Mouse (Mus musculus) liver, embryonic 13.5 days (tissue): ENCODE measurements around the gene Noxo1. TPM values are rescaled to one million over a fixed set of nuclear protein-coding genes. Genes with fewer than 3 reads are reported as not detected.
A peak's percentile ranks its signal among the peaks of the same experiment; 100 is the strongest.

Experiments used
- ATAC-seq: fragments of 200-750 bp; cut with Nextera tagmentation; 2 replicates; pipeline ENCODE4 v1.8.0; 2017; ENCODE audit warnings: low read depth, mild to moderate bottlenecking, moderate number of reproducible peaks, moderate library complexity
- DNase-seq: peaks from one replicate; pipeline ENCODE4 v3.0.0; 2022
- H3K27ac ChIP-seq: fragments of 300-500 bp; sonication (generic); 2 replicates; pipeline ENCODE4 v1.5.1; 2015; ENCODE audit warnings: moderate library complexity, mild to moderate bottlenecking, inconsistent platforms
- H3K27me3 ChIP-seq: fragments of 300-500 bp; sonication (generic); 2 replicates; pipeline ENCODE4 v1.6.1; 2015; ENCODE audit warnings: mild to moderate bottlenecking, inconsistent platforms
- H3K36me3 ChIP-seq: fragments of 300-500 bp; sonication (generic); 2 replicates; pipeline ENCODE4 v1.6.1; 2015; ENCODE audit warnings: mild to moderate bottlenecking, inconsistent platforms
- H3K4me1 ChIP-seq: fragments of 300-500 bp; sonication (generic); replicated peaks from 2 replicates; pipeline ENCODE4 v1.6.1; 2015; ENCODE audit warnings: inconsistent platforms
- H3K4me2 ChIP-seq: fragments of 300-500 bp; sonication (generic); 2 replicates; pipeline ENCODE4 v1.6.1; 2015; ENCODE audit warnings: inconsistent platforms, mild to moderate bottlenecking, moderate library complexity
- H3K4me3 ChIP-seq: fragments of 300-500 bp; sonication (generic); replicated peaks from 2 replicates; pipeline ENCODE4 v1.5.1; 2015; ENCODE audit warnings: mild to moderate bottlenecking, inconsistent platforms
- H3K9ac ChIP-seq: fragments of 300-500 bp; sonication (generic); 2 replicates; pipeline ENCODE4 v1.6.1; 2015; ENCODE audit warnings: mild to moderate bottlenecking, inconsistent platforms
- H3K9me3 ChIP-seq: fragments of 300-500 bp; sonication (generic); replicated peaks from 2 replicates; pipeline ENCODE4 v1.6.1; 2016; ENCODE audit warnings: inconsistent platforms
- WGBS: fragments of 180-500 bp; shearing (Covaris S2); methylation state at CpG from one replicate; pipeline ENCODE4 v1.1.7; 2015; ENCODE audit not compliant: insufficient replicate concordance; 5-methylcytosine and 5-hydroxymethylcytosine counted together
- polyA plus RNA-seq: library from polyadenylated mRNA; unstranded; fragments of >200 nt; fragmentation: Nextera tagmentation; extraction: Ambion mirVana; gene quantifications from 2 replicates; pipeline ENCODE4 v1.2.1, GENCODE M21; 2015

Gene Noxo1
- polyA plus RNA-seq, 1 experiment from 2014 or later, result 0.14 TPM

DNA sequence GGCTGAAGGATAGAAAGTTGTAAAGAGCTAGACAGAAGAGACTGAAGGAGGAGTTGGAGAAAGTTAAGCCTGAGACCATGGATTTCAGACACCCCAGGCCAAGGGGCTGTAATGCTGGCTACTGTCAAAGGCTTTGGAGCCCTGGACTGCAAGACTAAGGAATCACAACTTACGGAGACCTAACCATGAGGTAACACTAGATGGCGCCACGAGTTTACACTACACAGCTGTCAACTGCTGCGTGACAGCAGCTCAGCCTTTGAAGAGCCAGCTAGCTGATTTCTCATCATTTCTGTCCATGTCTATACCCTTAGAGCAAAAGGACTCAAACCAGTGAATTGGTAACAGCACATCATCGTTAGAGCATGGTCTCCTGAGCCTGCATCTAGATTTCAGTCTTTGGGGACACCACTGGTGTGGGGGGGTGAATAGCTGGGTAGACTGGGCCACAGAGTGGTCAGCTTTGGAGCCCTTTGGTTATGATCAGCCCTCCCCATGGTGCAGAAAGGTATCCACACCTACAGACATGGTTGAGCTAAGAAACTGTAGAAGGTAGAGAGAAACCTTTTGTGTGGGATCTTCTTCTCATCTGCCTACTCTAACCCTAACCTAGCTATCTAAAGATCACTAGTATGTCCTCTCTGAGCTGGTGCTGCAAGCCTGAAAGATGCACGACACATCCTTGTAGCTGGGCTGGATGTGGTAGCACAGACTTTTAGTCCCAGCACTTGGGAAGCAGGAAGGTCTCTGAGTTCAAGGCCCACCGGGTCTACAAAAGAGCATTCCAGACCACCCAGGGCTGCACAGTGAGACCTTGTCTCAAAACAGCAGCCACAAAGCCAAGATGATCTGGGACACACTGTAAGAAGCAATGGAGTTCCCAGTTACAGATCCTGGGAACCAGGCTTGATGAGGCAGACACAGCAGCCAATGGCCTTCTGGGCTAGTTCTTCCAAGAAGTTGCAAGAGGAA, 49.8 kb downstream of the Noxo1 start:
- peaks cover 42% of the 10 kb centered on the region for H3K27me3 ChIP-seq
- H3K9ac ChIP-seq, result no peak overlapping the region
- H3K27ac ChIP-seq, result no peak overlapping the region
- H3K4me3 ChIP-seq, result no peak overlapping the region
- peak; percentile 63 for DNase-seq
- no peaks in the 10 kb centered on the region for H3K4me1 ChIP-seq
- peaks cover 13% of the 10 kb centered on the region; the same call in 1 of the 2 replicates for H3K36me3 ChIP-seq
- H3K4me2 ChIP-seq, result no peak overlapping the region
- ATAC-seq, result peak; percentile 61
- no peaks in the 10 kb centered on the region for H3K9me3 ChIP-seq
- 18% methylated on average over 7 of the region's 7 CpGs for WGBS

DNA sequence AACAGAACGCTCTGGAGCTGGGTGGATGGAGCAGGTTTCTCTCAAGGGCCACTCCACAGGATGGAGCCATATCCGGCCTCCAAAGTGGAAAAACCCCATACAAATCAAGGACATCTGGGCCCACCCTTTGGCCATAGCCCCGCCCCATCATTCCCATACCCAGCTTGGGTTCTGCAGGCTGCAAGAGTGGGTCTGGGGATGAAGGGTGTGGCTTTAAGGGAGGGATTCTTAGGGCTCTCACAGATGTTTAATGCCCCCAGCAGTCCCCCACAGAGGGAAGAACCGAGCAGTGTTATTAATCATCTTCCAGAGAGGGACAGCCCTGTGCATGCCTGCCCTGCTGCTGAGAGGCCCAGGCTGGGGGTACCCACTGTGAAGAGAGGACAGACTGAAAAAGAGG, 51.0 kb downstream of the Noxo1 start:
- Histone ChIP-seq H3K4me1 (no peaks in the 10 kb centered on the region), H3K27ac (no peak overlapping the region), H3K27me3 (peaks cover 54% of the 10 kb centered on the region), H3K4me3 (no peak overlapping the region), H3K36me3 (peaks cover 4% of the 10 kb centered on the region; the same call in 1 of the 2 replicates), H3K9me3 (no peaks in the 10 kb centered on the region), H3K9ac (no peak overlapping the region), H3K4me2 (no peak overlapping the region)
- WGBS, result 45% methylated on average over 4 of the region's 4 CpGs
- DNase-seq (no peak), ATAC-seq (no peak)

Other genes with a start within 250 kb of the Noxo1 start
- gene E4f1, start 225.9 kb upstream of the Noxo1 start, polyA plus RNA-seq, result 11.7 and 13.0 TPM in 2 replicates
- 84.0 and 86.7 TPM in 2 replicates for gene Pgp, start 225.8 kb upstream of the Noxo1 start, polyA plus RNA-seq
- gene Bricd5, start 222.3 kb upstream of the Noxo1 start, polyA plus RNA-seq, result 0.13 TPM in 1 of 2 replicates, not detected in the other
- gene Mlst8, start 217.2 kb upstream of the Noxo1 start, polyA plus RNA-seq, result 11.7 and 13.8 TPM in 2 replicates
- gene Caskin1, start 207.6 kb upstream of the Noxo1 start, polyA plus RNA-seq, result 0.15 and 0.20 TPM in 2 replicates
- 40.7 and 43.9 TPM in 2 replicates for gene Traf7, start 168.3 kb upstream of the Noxo1 start, polyA plus RNA-seq
- 0.88 and 0.99 TPM in 2 replicates for gene Rab26, start 162.0 kb upstream of the Noxo1 start, polyA plus RNA-seq
- gene Pkd1, start 146.4 kb upstream of the Noxo1 start, polyA plus RNA-seq, result 2.2 and 3.3 TPM in 2 replicates
- gene Tsc2, start 63.6 kb upstream of the Noxo1 start, polyA plus RNA-seq, result 18.6 and 22.4 TPM in 2 replicates
- gene Nthl1, start 63.6 kb upstream of the Noxo1 start, polyA plus RNA-seq, result 8.4 and 9.2 TPM in 2 replicates
- 9.8 and 10.2 TPM in 2 replicates for gene Slc9a3r2, start 45.9 kb upstream of the Noxo1 start, polyA plus RNA-seq
- gene Npw, start 37.8 kb upstream of the Noxo1 start, polyA plus RNA-seq, result 0.24 and 0.28 TPM in 2 replicates
- 9.5 and 13.1 TPM in 2 replicates for gene Zfp598, start 26.5 kb upstream of the Noxo1 start, polyA plus RNA-seq
- gene Syngr3, start 6.3 kb upstream of the Noxo1 start, polyA plus RNA-seq, result 0.10 and 0.31 TPM in 2 replicates
- 41.3 and 47.7 TPM in 2 replicates for gene Gfer, start 78 bp upstream of the Noxo1 start, polyA plus RNA-seq
- 53.0 and 53.2 TPM in 2 replicates for gene Tbl3, start 11.4 kb downstream of the Noxo1 start, polyA plus RNA-seq
- 0.10 TPM in 1 of 2 replicates, not detected in the other for gene Rnf151, start 21.8 kb downstream of the Noxo1 start, polyA plus RNA-seq
- gene Rps2, start 21.9 kb downstream of the Noxo1 start, polyA plus RNA-seq, result 1,350 and 1,469 TPM in 2 replicates
- 206 and 216 TPM in 2 replicates for gene Ndufb10, start 28.2 kb downstream of the Noxo1 start, polyA plus RNA-seq
- 0.10 TPM in 1 of 2 replicates, not detected in the other for gene Rpl3l, start 31.6 kb downstream of the Noxo1 start, polyA plus RNA-seq
- 21.3 and 21.8 TPM in 2 replicates for gene Msrb1, start 40.4 kb downstream of the Noxo1 start, polyA plus RNA-seq
- not detected in 2 replicates for gene Hs3st6, start 56.8 kb downstream of the Noxo1 start, polyA plus RNA-seq
- gene Meiob, start 108.1 kb downstream of the Noxo1 start, polyA plus RNA-seq, result 1.5 and 1.6 TPM in 2 replicates
- gene Hagh, start 143.9 kb downstream of the Noxo1 start, polyA plus RNA-seq, result 79.5 and 83.1 TPM in 2 replicates
- 34.6 and 34.9 TPM in 2 replicates for gene Fahd1, start 154.1 kb downstream of the Noxo1 start, polyA plus RNA-seq
- gene Igfals, start 169.8 kb downstream of the Noxo1 start, polyA plus RNA-seq, result 5.1 and 6.0 TPM in 2 replicates
- 89.3 and 93.2 TPM in 2 replicates for gene Nubp2, start 190.1 kb downstream of the Noxo1 start, polyA plus RNA-seq
- gene Spsb3, start 190.4 kb downstream of the Noxo1 start, polyA plus RNA-seq, result 37.9 and 38.4 TPM in 2 replicates
- gene Eme2, start 198.9 kb downstream of the Noxo1 start, polyA plus RNA-seq, result 13.8 and 14.6 TPM in 2 replicates
- gene Mrps34, start 198.9 kb downstream of the Noxo1 start, polyA plus RNA-seq, result 84.2 TPM in 2 replicates
- gene Nme3, start 200.3 kb downstream of the Noxo1 start, polyA plus RNA-seq, result 65.6 and 66.8 TPM in 2 replicates
- 7.6 and 8.6 TPM in 2 replicates for gene Mapk8ip3, start 240.7 kb downstream of the Noxo1 start, polyA plus RNA-seq